Mouse (Mus musculus) megakaryocyte, embryonic 14.5 days (primary cell): ENCODE data around the gene Slc7a5.

Experiments used
- FLI1 ChIP-seq: IDR thresholded peaks from 2 replicates; pipeline ENCODE4 v1.6.1; 2012; ENCODE audit warnings: low read length, inconsistent platforms, mixed read lengths
- GATA1 ChIP-seq: IDR thresholded peaks from 3 replicates; pipeline ENCODE4 v1.6.1; 2012; ENCODE audit warnings: mixed read lengths, low read length, inconsistent platforms, borderline replicate concordance

- TF ChIP-seq GATA1, result no peak
- TF ChIP-seq FLI1, result no peak
Observed at GRCm38 (mm10) chr8:121848495-121848894, 59.0 kb downstream of the Slc7a5 start.
